Mouse (Mus musculus): ENCODE measurements around the gene Olfr618. TPM values are rescaled to one million over a fixed set of nuclear protein-coding genes. Genes with fewer than 3 reads are reported as not detected.

The Olfr618 gene
- polyA plus RNA-seq, 1 experiment from 2014 or later: not detected

Other genes with a start within 250 kb of the Olfr618 start
- not detected in 2 replicates for gene Olfr600, start 240.4 kb upstream of the Olfr618 start, polyA plus RNA-seq (2016; fragmentation: Nextera tagmentation; extraction: Ambion mirVana)
- gene Olfr601, start 227.4 kb upstream of the Olfr618 start, polyA plus RNA-seq (2016; fragmentation: Nextera tagmentation; extraction: Ambion mirVana): not detected in 2 replicates
- not detected in 2 replicates for gene Olfr603, start 203.9 kb upstream of the Olfr618 start, polyA plus RNA-seq (2016; fragmentation: Nextera tagmentation; extraction: Ambion mirVana)
- gene Usp17lc, start 175.0 kb upstream of the Olfr618 start, polyA plus RNA-seq (2016; fragmentation: Nextera tagmentation; extraction: Ambion mirVana): not detected in 2 replicates
- not detected in 2 replicates for gene Olfr605, start 144.7 kb upstream of the Olfr618 start, polyA plus RNA-seq (2016; fragmentation: Nextera tagmentation; extraction: Ambion mirVana)
- not detected in 2 replicates for gene Olfr606, start 141.1 kb upstream of the Olfr618 start, polyA plus RNA-seq (2016; fragmentation: Nextera tagmentation; extraction: Ambion mirVana)
- gene Olfr607, start 126.0 kb upstream of the Olfr618 start, polyA plus RNA-seq (2016; fragmentation: Nextera tagmentation; extraction: Ambion mirVana): not detected in 2 replicates
- not detected in 2 replicates for gene Olfr608, start 120.2 kb upstream of the Olfr618 start, polyA plus RNA-seq (2016; fragmentation: Nextera tagmentation; extraction: Ambion mirVana)
- not detected in 2 replicates for gene Olfr609, start 92.0 kb upstream of the Olfr618 start, polyA plus RNA-seq (2016; fragmentation: Nextera tagmentation; extraction: Ambion mirVana)
- not detected in 2 replicates for gene Olfr610, start 78.0 kb upstream of the Olfr618 start, polyA plus RNA-seq (2016; fragmentation: Nextera tagmentation; extraction: Ambion mirVana)
- gene Olfr611, start 69.3 kb upstream of the Olfr618 start, polyA plus RNA-seq (2016; fragmentation: Nextera tagmentation; extraction: Ambion mirVana): not detected in 2 replicates
- not detected in 2 replicates for gene Olfr612, start 47.4 kb upstream of the Olfr618 start, polyA plus RNA-seq (2016; fragmentation: Nextera tagmentation; extraction: Ambion mirVana)
- not detected in 2 replicates for gene Olfr613, start 42.0 kb upstream of the Olfr618 start, polyA plus RNA-seq (2016; fragmentation: Nextera tagmentation; extraction: Ambion mirVana)
- not detected in 2 replicates for gene Olfr615, start 34.0 kb upstream of the Olfr618 start, polyA plus RNA-seq (2016; fragmentation: Nextera tagmentation; extraction: Ambion mirVana)
- gene Olfr616, start 21.0 kb upstream of the Olfr618 start, polyA plus RNA-seq (2016; fragmentation: Nextera tagmentation; extraction: Ambion mirVana): not detected in 2 replicates
- not detected in 2 replicates for gene Olfr617, start 17.0 kb upstream of the Olfr618 start, polyA plus RNA-seq (2016; fragmentation: Nextera tagmentation; extraction: Ambion mirVana)
- not detected in 2 replicates for gene Olfr619, start 10.5 kb downstream of the Olfr618 start, polyA plus RNA-seq (2016; fragmentation: Nextera tagmentation; extraction: Ambion mirVana)
- gene Olfr620, start 22.4 kb downstream of the Olfr618 start, polyA plus RNA-seq (2016; fragmentation: Nextera tagmentation; extraction: Ambion mirVana): not detected in 2 replicates
- not detected in 2 replicates for gene Olfr622, start 52.6 kb downstream of the Olfr618 start, polyA plus RNA-seq (2016; fragmentation: Nextera tagmentation; extraction: Ambion mirVana)
- not detected in 2 replicates for gene Olfr623, start 73.6 kb downstream of the Olfr618 start, polyA plus RNA-seq (2016; fragmentation: Nextera tagmentation; extraction: Ambion mirVana)
- 0.03 TPM in 1 of 2 replicates, not detected in the other for gene Olfr624, start 81.1 kb downstream of the Olfr618 start, polyA plus RNA-seq (2016; fragmentation: Nextera tagmentation; extraction: Ambion mirVana)
- gene Olfr625-ps1, start 92.6 kb downstream of the Olfr618 start, polyA plus RNA-seq (2016; fragmentation: Nextera tagmentation; extraction: Ambion mirVana): not detected in 2 replicates
- gene Olfr243, start 124.6 kb downstream of the Olfr618 start, polyA plus RNA-seq (2016; fragmentation: Nextera tagmentation; extraction: Ambion mirVana): not detected in 2 replicates
- not detected in 2 replicates for gene Olfr628, start 140.3 kb downstream of the Olfr618 start, polyA plus RNA-seq (2016; fragmentation: Nextera tagmentation; extraction: Ambion mirVana)
- not detected in 2 replicates for gene Olfr629, start 154.8 kb downstream of the Olfr618 start, polyA plus RNA-seq (2016; fragmentation: Nextera tagmentation; extraction: Ambion mirVana)
- not detected in 2 replicates for gene Olfr630, start 167.2 kb downstream of the Olfr618 start, polyA plus RNA-seq (2016; fragmentation: Nextera tagmentation; extraction: Ambion mirVana)
- not detected in 2 replicates for gene Olfr69, start 181.5 kb downstream of the Olfr618 start, polyA plus RNA-seq (2016; fragmentation: Nextera tagmentation; extraction: Ambion mirVana)
- not detected in 2 replicates for gene Olfr68, start 189.6 kb downstream of the Olfr618 start, polyA plus RNA-seq (2016; fragmentation: Nextera tagmentation; extraction: Ambion mirVana)
- not detected in 2 replicates for gene Olfr67, start 201.7 kb downstream of the Olfr618 start, polyA plus RNA-seq (2016; fragmentation: Nextera tagmentation; extraction: Ambion mirVana)
- gene Hbb-bt, start 223.9 kb downstream of the Olfr618 start, polyA plus RNA-seq (2016; fragmentation: Nextera tagmentation; extraction: Ambion mirVana): 187 and 377 TPM in 2 replicates
- gene Hbb-bs, start 238.0 kb downstream of the Olfr618 start, polyA plus RNA-seq (2016; fragmentation: Nextera tagmentation; extraction: Ambion mirVana): 78.1 and 116 TPM in 2 replicates

All from hindbrain, embryonic 10.5 days (tissue).